Mouse (Mus musculus): Measurements from ENCODE around the gene Gm28230. TPM values are rescaled to one million over a fixed set of nuclear protein-coding genes. Genes with fewer than 3 reads are reported as not detected.

Gm28230 gene
- total RNA-seq, 1 experiment, result 0.22 TPM

- DNase-seq (ENCODE audit: low read depth, low spot score), result no peak
- TF ChIP-seq CHD2 (IDR thresholded peaks at IDR 0.05; ENCODE audit: low read depth, low read length) (no peak), ZNF384 (IDR thresholded peaks at IDR 0.05; ENCODE audit: low read depth, low read length) (no peak), ZC3H11A (IDR thresholded peaks at IDR 0.05; ENCODE audit: borderline replicate concordance, low read depth, low read length) (no peak), MAFK (IDR thresholded peaks at IDR 0.05; ENCODE audit: insufficient read depth, low read depth, low read length) (no peak), HCFC1 (IDR thresholded peaks at IDR 0.05; ENCODE audit: borderline replicate concordance, insufficient read depth, low read length) (no peak)
- Histone ChIP-seq H3K9ac (ENCODE audit: insufficient read depth, low read depth, low read length, poor library complexity, severe bottlenecking) (no peak overlapping the region), H3K9me3 (ENCODE audit: control insufficient read depth, insufficient read depth, low read depth, low read length) (no peaks in the 10 kb centered on the region), H3K36me3 (ENCODE audit: control insufficient read depth, insufficient read depth, low read length, poor library complexity, severe bottlenecking) (no peaks in the 10 kb centered on the region), H3K4me3 (ENCODE audit: insufficient read depth in 1 of 2, low read depth in 1 of 2, low read length in 2 of 2, poor library complexity in 1 of 2, severe bottlenecking in 1 of 2) (no peak overlapping the region), H3K4me1 (ENCODE audit: control insufficient read depth in 2 of 2, insufficient read depth in 2 of 2, low read length in 2 of 2, poor library complexity in 1 of 2) (peaks cover 0 to 12% of the 10 kb centered on the region in 2 experiments; a peak in 1 of 4 replicates), H3K27ac (ENCODE audit: insufficient read depth, low read depth, low read length, poor library complexity, severe bottlenecking) (no peak overlapping the region)
- in situ Hi-C loops (cut with MboI; ENCODE audit: low sequenced_read_pairs in 2 of 2, unreplicated experiment in 2 of 2), result loop anchor here (25.0 kb wide), 2 partner anchors 588 to 863 kb away; no protein-coding TSS in a partner anchor
These were observed 2.1 kb upstream of the Gm28230 start for GRCm38 (mm10) chr2:74724244-74725015.

- Histone ChIP-seq H3K9ac (ENCODE audit: insufficient read depth, low read depth, low read length, poor library complexity, severe bottlenecking) (no peak overlapping the region), H3K36me3 (ENCODE audit: control insufficient read depth, insufficient read depth, low read length, poor library complexity, severe bottlenecking) (no peaks in the 10 kb centered on the region), H3K4me1 (ENCODE audit: control insufficient read depth in 2 of 2, insufficient read depth in 2 of 2, low read length in 2 of 2, poor library complexity in 1 of 2) (peaks cover 0 to 7% of the 10 kb centered on the region in 2 experiments; a peak in 1 of 4 replicates), H3K27ac (ENCODE audit: insufficient read depth, low read depth, low read length, poor library complexity, severe bottlenecking) (no peak overlapping the region), H3K4me3 (ENCODE audit: insufficient read depth in 1 of 2, low read depth in 1 of 2, low read length in 2 of 2, poor library complexity in 1 of 2, severe bottlenecking in 1 of 2) (no peak overlapping the region), H3K9me3 (ENCODE audit: control insufficient read depth, insufficient read depth, low read depth, low read length) (no peaks in the 10 kb centered on the region)
- TF ChIP-seq CHD2 (IDR thresholded peaks at IDR 0.05; ENCODE audit: low read depth, low read length) (no peak), HCFC1 (IDR thresholded peaks at IDR 0.05; ENCODE audit: borderline replicate concordance, insufficient read depth, low read length) (no peak), ZNF384 (IDR thresholded peaks at IDR 0.05; ENCODE audit: low read depth, low read length) (no peak), MAFK (IDR thresholded peaks at IDR 0.05; ENCODE audit: insufficient read depth, low read depth, low read length) (no peak), ZC3H11A (IDR thresholded peaks at IDR 0.05; ENCODE audit: borderline replicate concordance, low read depth, low read length) (no peak)
- in situ Hi-C loops (cut with MboI; ENCODE audit: low sequenced_read_pairs in 2 of 2, unreplicated experiment in 2 of 2), result no loop called here
- DNase-seq (ENCODE audit: low read depth, low spot score), result no peak
These were observed 1.4 kb upstream of the Gm28230 start for GRCm38 (mm10) chr2:74725171-74725570.

- Histone ChIP-seq H3K4me3 (ENCODE audit: insufficient read depth in 1 of 2, low read depth in 1 of 2, low read length in 2 of 2, poor library complexity in 1 of 2, severe bottlenecking in 1 of 2) (peak overlapping the region; percentile 42 to 60), H3K27ac (ENCODE audit: insufficient read depth, low read depth, low read length, poor library complexity, severe bottlenecking) (no peak overlapping the region), H3K36me3 (ENCODE audit: control insufficient read depth, insufficient read depth, low read length, poor library complexity, severe bottlenecking) (no peaks in the 10 kb centered on the region), H3K9me3 (ENCODE audit: control insufficient read depth, insufficient read depth, low read depth, low read length) (no peaks in the 10 kb centered on the region), H3K9ac (ENCODE audit: insufficient read depth, low read depth, low read length, poor library complexity, severe bottlenecking) (no peak overlapping the region), H3K4me1 (ENCODE audit: control insufficient read depth in 2 of 2, insufficient read depth in 2 of 2, low read length in 2 of 2, poor library complexity in 1 of 2) (peaks cover 0 to 4% of the 10 kb centered on the region in 2 experiments; a peak in 1 of 4 replicates)
- in situ Hi-C loops (cut with MboI; ENCODE audit: low sequenced_read_pairs in 2 of 2, unreplicated experiment in 2 of 2), result no loop called here
- no peak for DNase-seq (ENCODE audit: low read depth, low spot score)
- no peak for TF ChIP-seq ZNF384 (IDR thresholded peaks at IDR 0.05; ENCODE audit: low read depth, low read length)
These were observed 578 bp downstream of the Gm28230 start for GRCm38 (mm10) chr2:74726973-74727639.

GRCm38 (mm10) chr2:74727640-74728302, 1.2 kb downstream of the Gm28230 start:
- no peak for DNase-seq (ENCODE audit: low read depth, low spot score)
- in situ Hi-C loops (cut with MboI; ENCODE audit: low sequenced_read_pairs in 2 of 2, unreplicated experiment in 2 of 2), result no loop called here
- Histone ChIP-seq H3K4me1 (ENCODE audit: control insufficient read depth in 2 of 2, insufficient read depth in 2 of 2, low read length in 2 of 2, poor library complexity in 1 of 2) (peaks cover 0 to 4% of the 10 kb centered on the region in 2 experiments; a peak in 1 of 4 replicates), H3K36me3 (ENCODE audit: control insufficient read depth, insufficient read depth, low read length, poor library complexity, severe bottlenecking) (no peaks in the 10 kb centered on the region), H3K9me3 (ENCODE audit: control insufficient read depth, insufficient read depth, low read depth, low read length) (no peaks in the 10 kb centered on the region), H3K27ac (ENCODE audit: insufficient read depth, low read depth, low read length, poor library complexity, severe bottlenecking) (no peak overlapping the region), H3K9ac (ENCODE audit: insufficient read depth, low read depth, low read length, poor library complexity, severe bottlenecking) (no peak overlapping the region), H3K4me3 (ENCODE audit: insufficient read depth in 1 of 2, low read depth in 1 of 2, low read length in 2 of 2, poor library complexity in 1 of 2, severe bottlenecking in 1 of 2) (peak overlapping the region; percentile 42 to 60)
- TF ChIP-seq MAFK (IDR thresholded peaks at IDR 0.05; ENCODE audit: insufficient read depth, low read depth, low read length) (no peak), CHD2 (IDR thresholded peaks at IDR 0.05; ENCODE audit: low read depth, low read length) (no peak), HCFC1 (IDR thresholded peaks at IDR 0.05; ENCODE audit: borderline replicate concordance, insufficient read depth, low read length) (no peak), ZNF384 (IDR thresholded peaks at IDR 0.05; ENCODE audit: low read depth, low read length) (no peak), ZC3H11A (IDR thresholded peaks at IDR 0.05; ENCODE audit: borderline replicate concordance, low read depth, low read length) (no peak)

Data from ES-E14 (cell line).